Mouse (Mus musculus) forebrain, postnatal 0 days (tissue): ENCODE measurements around the gene Zbtb16. TPM values are rescaled to one million over a fixed set of nuclear protein-coding genes. Genes with fewer than 3 reads are reported as not detected.

Experiments
- ATAC-seq: fragments of 200-750 bp; cut with Nextera tagmentation; 2 replicates; pipeline ENCODE4 v1.8.0; 2017; ENCODE audit warnings: mild to moderate bottlenecking, moderate library complexity
- DNase-seq: peaks from one replicate; pipeline ENCODE4 v3.0.0-alpha.2; 2015
- H3K27ac ChIP-seq: fragments of 300-500 bp; sonication (generic); 2 replicates; pipeline ENCODE4 v1.5.1; 2014; ENCODE audit warnings: low read depth, mild to moderate bottlenecking, antibody characterized with exemption, low read length, moderate library complexity, mixed read lengths
- H3K27me3 ChIP-seq: fragments of 300-500 bp; sonication (generic); 2 replicates; pipeline ENCODE4 v1.6.1; 2014; ENCODE audit warnings: mild to moderate bottlenecking, low read length, mixed read lengths; ENCODE audit not compliant: insufficient read depth
- H3K36me3 ChIP-seq: fragments of 300-500 bp; sonication (generic); 2 replicates; pipeline ENCODE4 v1.6.1; 2014; ENCODE audit warnings: mild to moderate bottlenecking, moderate library complexity; ENCODE audit not compliant: insufficient read depth
- H3K4me1 ChIP-seq: fragments of 300-500 bp; sonication (generic); 2 replicates; pipeline ENCODE4 v1.6.1; 2014; ENCODE audit warnings: antibody characterized with exemption; ENCODE audit not compliant: insufficient read depth
- H3K4me2 ChIP-seq: fragments of 300-500 bp; sonication (generic); 2 replicates; pipeline ENCODE4 v1.6.1; 2014; ENCODE audit warnings: low read depth, mild to moderate bottlenecking, moderate library complexity
- H3K4me3 ChIP-seq: fragments of 300-500 bp; sonication (generic); 2 replicates; pipeline ENCODE4 v1.5.1; 2014; ENCODE audit warnings: low read depth, low read length, mixed read lengths
- H3K9ac ChIP-seq: fragments of 300-500 bp; sonication (generic); 2 replicates; pipeline ENCODE4 v1.6.1; 2014; ENCODE audit warnings: mild to moderate bottlenecking
- H3K9me3 ChIP-seq: fragments of 300-500 bp; sonication (generic); 2 replicates; pipeline ENCODE4 v1.6.1; 2016; ENCODE audit warnings: low read length
- CTCF ChIP-seq: sonication (generic); IDR thresholded peaks from 2 replicates; pipeline ENCODE4 v1.5.1; 2016; ENCODE audit warnings: antibody characterized with exemption, control low read depth, low read depth
- WGBS: fragments of 180-500 bp; shearing (Covaris S2); extraction: QIAGEN DNeasy Blood & Tissue Kit; methylation state at CpG from one replicate; pipeline ENCODE4 v1.1.7; 2014; 5-methylcytosine and 5-hydroxymethylcytosine counted together
- polyA plus RNA-seq: library from polyadenylated mRNA; unstranded; fragments of >200 nt; fragmentation: Nextera tagmentation; extraction: Ambion mirVana; gene quantifications from 2 replicates; pipeline ENCODE4 v1.2.1, GENCODE M21; 2015
- total RNA-seq: library from RNA; depleted of rRNA; stranded (reverse); fragments of >200 nt; gene quantifications from 2 replicates; pipeline ENCODE4 v1.2.3, GENCODE M21; 2014

Gene Zbtb16
- total and polyA plus RNA-seq, 2 experiments from 2014 or later, result 6.8 to 12.6 TPM

DNA sequence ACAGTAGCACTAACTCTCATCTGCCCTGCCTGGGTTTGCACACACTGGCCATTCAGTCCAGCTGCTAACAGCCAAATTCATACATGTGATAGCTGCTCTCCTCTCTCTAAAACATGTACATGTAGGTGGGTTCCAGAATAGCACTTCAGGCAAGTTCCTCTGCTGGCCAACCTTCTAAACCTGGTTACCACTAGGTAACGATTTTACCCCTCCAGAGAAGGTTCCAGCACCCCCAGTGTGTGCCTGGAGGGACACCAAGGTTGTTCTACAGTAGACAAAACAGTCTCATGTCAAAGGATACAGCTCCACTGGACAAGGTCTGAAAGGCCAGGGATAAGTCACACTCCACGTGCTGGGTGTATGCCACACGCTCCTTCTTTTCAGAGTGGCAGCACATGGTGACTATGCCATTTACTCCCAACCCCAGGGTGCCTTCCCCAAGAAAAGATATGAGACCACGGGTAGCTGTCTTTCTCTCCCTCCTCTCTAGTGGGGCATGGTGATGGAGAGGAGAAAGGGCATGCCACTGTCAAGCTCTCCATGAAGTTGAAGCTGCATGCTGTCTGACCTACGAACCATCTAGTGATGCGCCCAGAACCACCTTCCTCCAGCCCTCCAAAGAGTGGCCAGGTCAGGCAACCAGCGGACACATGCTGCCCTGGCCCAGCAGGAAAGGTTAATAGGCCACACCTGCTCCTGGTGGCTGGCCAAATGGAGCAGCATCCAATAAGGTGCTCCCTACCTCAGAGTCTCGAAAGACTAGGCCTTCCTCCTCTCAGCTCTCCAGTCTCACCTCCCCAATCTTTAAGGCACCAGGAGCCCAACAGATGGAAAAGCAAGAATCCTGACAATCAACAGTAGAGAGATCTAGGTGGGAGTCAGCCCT is 104.1 kb downstream of the Zbtb16 start:
- Histone ChIP-seq H3K4me3 (no peak overlapping the region), H3K9me3 (no peaks in the 10 kb centered on the region), H3K36me3 (no peaks in the 10 kb centered on the region), H3K27me3 (no peaks in the 10 kb centered on the region; the same call in 1 of the 2 replicates), H3K4me2 (no peak overlapping the region), H3K9ac (no peak overlapping the region), H3K4me1 (peaks cover 37% of the 10 kb centered on the region), H3K27ac (no peak overlapping the region)
- WGBS, result 83% methylated on average over 8 of the region's 8 CpGs
- ATAC-seq (no peak), DNase-seq (no peak)
- no peak for TF ChIP-seq CTCF

DNA sequence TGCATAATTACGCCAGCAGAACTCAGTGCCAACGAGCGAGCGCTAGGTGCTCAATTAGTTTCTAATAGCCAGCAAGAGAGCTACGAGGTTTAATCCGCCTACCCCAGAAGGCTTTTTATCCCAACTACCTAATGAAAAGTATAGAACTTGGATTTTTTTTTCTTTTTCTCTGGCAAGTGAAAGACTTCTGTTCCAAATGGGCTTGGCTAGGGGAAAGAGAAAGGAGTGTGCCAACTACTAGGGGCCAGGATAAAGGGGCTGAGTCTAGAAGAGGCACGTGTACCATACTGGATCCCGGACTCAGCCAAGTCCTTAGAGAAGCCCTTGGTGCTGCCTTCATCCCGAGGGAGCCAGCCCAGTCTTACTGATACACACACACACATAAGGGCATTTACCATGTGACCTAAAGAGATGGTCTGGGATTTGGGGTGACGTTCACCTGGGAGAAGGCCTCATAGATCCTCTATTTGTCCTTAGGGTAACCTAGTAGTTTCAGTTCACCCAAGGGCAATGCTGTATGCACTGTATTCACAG is 105.5 kb downstream of the Zbtb16 start:
- ATAC-seq (no peak), DNase-seq (no peak)
- Histone ChIP-seq H3K4me1 (peaks cover 25% of the 10 kb centered on the region), H3K36me3 (no peaks in the 10 kb centered on the region), H3K4me2 (no peak overlapping the region), H3K9me3 (no peaks in the 10 kb centered on the region), H3K9ac (no peak overlapping the region), H3K27me3 (no peaks in the 10 kb centered on the region; the same call in 1 of the 2 replicates), H3K27ac (no peak overlapping the region), H3K4me3 (no peak overlapping the region)
- WGBS, result 33% methylated on average over 10 of the region's 10 CpGs
- no peak for TF ChIP-seq CTCF

DNA sequence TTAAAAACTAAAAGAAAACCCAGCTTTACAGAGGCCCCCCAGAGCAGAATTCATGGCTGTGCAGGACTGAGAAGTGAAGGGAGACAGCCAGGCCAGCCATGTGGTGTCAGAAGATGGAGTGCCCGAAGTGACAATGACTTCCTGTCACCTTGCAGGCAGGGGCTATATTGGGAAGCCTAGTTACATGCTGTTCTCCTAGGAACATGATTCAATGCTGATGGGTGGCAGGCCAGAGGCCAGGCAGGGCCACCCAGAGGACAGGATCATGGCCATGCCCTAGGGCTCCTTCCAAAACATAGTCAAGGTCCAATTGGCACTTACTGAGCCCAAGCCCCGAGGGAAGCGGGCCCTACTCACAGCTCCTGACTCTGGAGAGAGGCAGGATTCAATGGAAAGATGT is 106.6 kb downstream of the Zbtb16 start:
- Histone ChIP-seq H3K36me3 (no peaks in the 10 kb centered on the region), H3K9me3 (no peaks in the 10 kb centered on the region), H3K4me2 (no peak overlapping the region), H3K27ac (no peak overlapping the region), H3K9ac (no peak overlapping the region), H3K4me1 (peaks cover 24% of the 10 kb centered on the region), H3K27me3 (no peaks in the 10 kb centered on the region; the same call in 1 of the 2 replicates), H3K4me3 (no peak overlapping the region)
- TF ChIP-seq CTCF, result no peak
- ATAC-seq (no peak), DNase-seq (no peak)
- WGBS, result 51% methylated on average over 3 of the region's 3 CpGs

DNA sequence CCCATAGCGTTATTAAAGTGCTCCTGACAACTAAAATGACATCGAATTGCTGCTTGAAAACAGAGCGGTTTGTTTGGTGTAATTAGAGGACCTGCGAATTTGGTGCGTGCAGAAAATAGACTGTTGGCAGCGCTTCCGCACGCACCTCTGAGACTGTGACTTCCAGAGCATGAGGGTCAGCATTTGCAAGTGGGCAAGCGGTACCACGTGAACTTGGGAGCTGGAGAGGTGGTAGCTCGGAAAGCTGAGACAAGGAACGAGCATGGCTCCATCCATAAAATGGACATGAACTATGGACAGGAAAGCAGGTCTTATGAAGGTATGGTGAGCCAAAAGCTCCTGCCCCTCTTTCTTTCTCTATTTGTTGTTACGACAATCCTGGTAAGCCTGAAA is 107.3 kb downstream of the Zbtb16 start:
- H3K4me2 ChIP-seq, result no peak overlapping the region
- ATAC-seq, result no peak
- no peak overlapping the region for H3K9ac ChIP-seq
- DNase-seq, result no peak
- H3K27ac ChIP-seq, result no peak overlapping the region
- H3K36me3 ChIP-seq, result no peaks in the 10 kb centered on the region
- 29% methylated on average over 13 of the region's 13 CpGs for WGBS
- no peaks in the 10 kb centered on the region; the same call in 1 of the 2 replicates for H3K27me3 ChIP-seq
- H3K4me3 ChIP-seq, result no peak overlapping the region
- TF ChIP-seq CTCF, result no peak
- peaks cover 22% of the 10 kb centered on the region for H3K4me1 ChIP-seq
- H3K9me3 ChIP-seq, result no peaks in the 10 kb centered on the region

- 24% methylated on average over 10 of the region's 10 CpGs for WGBS
Measured at GRCm38 (mm10) chr9:48728083-48728730, 107.8 kb downstream of the Zbtb16 start.

GRCm38 (mm10) chr9:48726341-48726740 is 109.7 kb downstream of the Zbtb16 start:
- Histone ChIP-seq H3K27ac (no peak overlapping the region), H3K36me3 (no peaks in the 10 kb centered on the region), H3K4me3 (no peak overlapping the region), H3K9me3 (no peaks in the 10 kb centered on the region), H3K9ac (no peak overlapping the region), H3K4me2 (no peak overlapping the region), H3K4me1 (peaks cover 17% of the 10 kb centered on the region), H3K27me3 (no peaks in the 10 kb centered on the region; the same call in 1 of the 2 replicates)
- DNase-seq, result no peak
- no peak for TF ChIP-seq CTCF
- ATAC-seq, result no peak
- WGBS, result 93% methylated on average over 8 of the region's 8 CpGs

More at GRCm38 (mm10) chr9:48728083-48728730, 107.8 kb downstream of the Zbtb16 start:
- no peak overlapping the region for H3K4me2 ChIP-seq
- H3K4me1 ChIP-seq, result peaks cover 21% of the 10 kb centered on the region
- no peak for TF ChIP-seq CTCF
- H3K4me3 ChIP-seq, result no peak overlapping the region
- DNase-seq, result no peak
- ATAC-seq, result no peak
- H3K27me3 ChIP-seq, result no peaks in the 10 kb centered on the region; the same call in 1 of the 2 replicates
- no peak overlapping the region for H3K9ac ChIP-seq
- no peaks in the 10 kb centered on the region for H3K9me3 ChIP-seq
- H3K27ac ChIP-seq, result no peak overlapping the region
- no peaks in the 10 kb centered on the region for H3K36me3 ChIP-seq

- no peaks in the 10 kb centered on the region for H3K36me3 ChIP-seq
- no peak overlapping the region for H3K9ac ChIP-seq
- no peaks in the 10 kb centered on the region; the same call in 1 of the 2 replicates for H3K27me3 ChIP-seq
- H3K4me3 ChIP-seq, result no peak overlapping the region
- TF ChIP-seq CTCF, result no peak
- no peak overlapping the region for H3K4me2 ChIP-seq
- ATAC-seq (no peak), DNase-seq (no peak)
- H3K4me1 ChIP-seq, result peaks cover 17% of the 10 kb centered on the region
- no peaks in the 10 kb centered on the region for H3K9me3 ChIP-seq
- WGBS, result 77% methylated on average over 4 of the region's 4 CpGs
- no peak overlapping the region for H3K27ac ChIP-seq
Measured at GRCm38 (mm10) chr9:48725918-48726317, 110.1 kb downstream of the Zbtb16 start.
